Mouse (Mus musculus) thymus, postnatal 4 days (tissue): ENCODE measurements around the gene Zfp935.
A peak's percentile ranks its signal among the peaks of the same experiment; 100 is the strongest.
"Not testable (repeated sequence)": the region's sequence is repeated elsewhere in the genome, so short reads cannot be mapped to it uniquely, and the experiment has no call there.

Source experiments
- DNase-seq: peaks from one replicate; pipeline ENCODE4 v3.0.0; 2021

Zfp935 gene

GRCm38 (mm10) chr13:62558189-62559110 lies at the start of gene Zfp935:
Gene Zfp935 (minus strand): TSS chr13:62558511.
- DNase-seq, result peak; percentile 70

GRCm38 (mm10) chr13:62571099-62571498 lies 12.8 kb upstream of the Zfp935 start, which contains the start of gene Zfp934:
Gene Zfp934 (minus strand): TSS chr13:62571199.
- not testable (repeated sequence) for DNase-seq

GRCm38 (mm10) chr13:62561696-62562095 lies 3.4 kb upstream of the Zfp935 start:
- peak; percentile 46 for DNase-seq

GRCm38 (mm10) chr13:62530129-62530528 lies 28.2 kb downstream of the Zfp935 start:
- DNase-seq, result not testable (repeated sequence)

GRCm38 (mm10) chr13:62510641-62511420 lies 47.5 kb downstream of the Zfp935 start:
- DNase-seq, result not testable (repeated sequence)

GRCm38 (mm10) chr13:62472661-62473060 lies 85.7 kb downstream of the Zfp935 start:
- DNase-seq, result not testable (repeated sequence)

- peak; percentile 33 for DNase-seq
Measured at GRCm38 (mm10) chr13:62469947-62470346, 88.4 kb downstream of the Zfp935 start.

GRCm38 (mm10) chr13:62466424-62467334 lies 91.6 kb downstream of the Zfp935 start, which contains the start of gene Gm49359:
Gene Gm49359 (minus strand): TSS chr13:62466832.
- DNase-seq, result peak; percentile 87
